Comparison of ENCODE assay signal across 22 mouse cellular contexts in genomic region chr7:4641155-4641554, GRCm38 (mm10). TPM values are rescaled to one million over a fixed set of nuclear protein-coding genes. Genes with fewer than 3 reads are reported as not detected.
DNase-seq lines count a peak whose midpoint lies in the region; ATAC-seq and TF ChIP-seq lines count a peak whose summit lies in the region.
"Had no signal": no experiment of that assay in that cellular context is flagged by ENCODE, and none has a peak within 500 bp of the region (broad histone marks: within the 10 kb centered on the region; RNA-seq: fewer than 3 reads in every experiment).

No protein-coding gene starts in this region.

- H3K9me3 ChIP-seq in forebrain, embryonic 11.5 days (ENCODE audit: control insufficient read depth, low read length), result no peaks in the 10 kb centered on the region
- no peaks in the 10 kb centered on the region for H3K9me3 ChIP-seq in forebrain, embryonic 13.5 days (replicated peaks)
- H3K9me3 ChIP-seq in lung, postnatal 0 days (ENCODE audit: low read length), result no peaks in the 10 kb centered on the region
- H3K9me3 ChIP-seq: hindbrain, embryonic 10.5 days; limb, embryonic 13.5 days; midbrain, embryonic 13.5 days; neural tube, embryonic 12.5 days had no signal

- no peak overlapping the region for H3K4me3 ChIP-seq in forebrain, embryonic 11.5 days (ENCODE audit: low read depth, low read length)
- no peak overlapping the region for H3K4me3 ChIP-seq in forebrain, embryonic 13.5 days
- H3K4me3 ChIP-seq in layer of hippocampus, adult 2 months, result no peak overlapping the region
- no peak overlapping the region for H3K4me3 ChIP-seq in lung, postnatal 0 days (ENCODE audit: low read depth, low read length)
- H3K4me3 ChIP-seq in embryonic fibroblast, embryonic 13.5 days (ENCODE audit: insufficient read depth, low read length), result no peak overlapping the region
- H3K4me3 ChIP-seq: hindbrain, embryonic 10.5 days; limb, embryonic 13.5 days; midbrain, embryonic 13.5 days; neural tube, embryonic 12.5 days had no signal

- no peak overlapping the region for H3K27ac ChIP-seq in forebrain, embryonic 11.5 days (ENCODE audit: low read depth, low read length)
- no peak overlapping the region for H3K27ac ChIP-seq in forebrain, embryonic 13.5 days
- H3K27ac ChIP-seq in layer of hippocampus, adult 2 months, result peak overlapping the region; percentile 72
- no peak overlapping the region for H3K27ac ChIP-seq in lung, postnatal 0 days (ENCODE audit: low read length)
- H3K27ac ChIP-seq in embryonic fibroblast, embryonic 13.5 days (ENCODE audit: insufficient read depth, low read length), result no peak overlapping the region
- H3K27ac ChIP-seq: hindbrain, embryonic 10.5 days; limb, embryonic 13.5 days; midbrain, embryonic 13.5 days; neural tube, embryonic 12.5 days had no signal

- WGBS in forebrain, embryonic 11.5 days, result 80% methylated on average over 11 of the region's 11 CpGs
- 81% methylated on average over 11 of the region's 11 CpGs for WGBS in forebrain, embryonic 13.5 days
- WGBS in lung, postnatal 0 days, result 86% methylated on average over 11 of the region's 11 CpGs

- DNase-seq in forebrain, embryonic 11.5 days (ENCODE audit: low spot score), result peak; percentile 47
- peak in 1 of 2 experiments; percentile 18 for DNase-seq in layer of hippocampus, adult 2 months (ENCODE audit: low spot score in 2 of 2)
- DNase-seq in layer of hippocampus, postnatal 10 days (ENCODE audit: low spot score in 2 of 2), result no peak
- DNase-seq in lung, postnatal 0 days (ENCODE audit: low spot score), result no peak
- DNase-seq in lung, adult 18-20 months, result no peak
- DNase-seq in spleen, postnatal 36 days (ENCODE audit: low spot score in 2 of 2), result no peak
- DNase-seq: adrenal gland, postnatal 25 days; cerebellum, adult 18-20 months; gastrocnemius, postnatal 36 days; right cerebral cortex, postnatal 4 days; thymus, adult 2 months had no signal

- H3K27me3 ChIP-seq in forebrain, embryonic 11.5 days (ENCODE audit: control insufficient read depth, insufficient read depth, low read length), result no peaks in the 10 kb centered on the region
- H3K27me3 ChIP-seq in forebrain, embryonic 13.5 days, result no peaks in the 10 kb centered on the region
- H3K27me3 ChIP-seq in lung, postnatal 0 days (replicated peaks; ENCODE audit: insufficient read depth, low read length), result no peaks in the 10 kb centered on the region
- H3K27me3 ChIP-seq: limb, embryonic 13.5 days; midbrain, embryonic 13.5 days; neural tube, embryonic 12.5 days had no signal

- TF ChIP-seq POLR2A in embryonic fibroblast, embryonic 13.5 days (IDR thresholded peaks at IDR 0.05; ENCODE audit: low read depth, low read length), result no peak

- no peak overlapping the region for H3K9ac ChIP-seq in forebrain, embryonic 11.5 days (ENCODE audit: low read length)
- no peak overlapping the region for H3K9ac ChIP-seq in forebrain, embryonic 13.5 days
- no peak overlapping the region for H3K9ac ChIP-seq in lung, postnatal 0 days (replicated peaks; ENCODE audit: low read depth)
- H3K9ac ChIP-seq: limb, embryonic 13.5 days; midbrain, embryonic 13.5 days; neural tube, embryonic 12.5 days had no signal

- no peak for TF ChIP-seq EP300 in lung, postnatal 0 days (IDR thresholded peaks at IDR 0.05)

- ATAC-seq in forebrain, embryonic 11.5 days (replicated peaks; ENCODE audit: low FRiP score), result no peak
- ATAC-seq in forebrain, embryonic 13.5 days, result no peak
- ATAC-seq in lung, postnatal 0 days, result no peak
- ATAC-seq: CD4-positive, CD25-positive, alpha-beta regulatory T cell, adult 4 months; forebrain, embryonic 14.5 days had no signal

- TF ChIP-seq CTCF in layer of hippocampus, adult 2 months (conservative IDR thresholded peaks at IDR 0.05), result peak; percentile 32
- peak; percentile 19; the same call in 1 of the 2 replicates for TF ChIP-seq CTCF in lung, postnatal 0 days (IDR thresholded peaks at IDR 0.05)
- peak; percentile 18; the same call in 1 of the 2 replicates for TF ChIP-seq CTCF in embryonic fibroblast, embryonic 13.5 days (IDR thresholded peaks at IDR 0.05; ENCODE audit: borderline replicate concordance, insufficient read depth, low read length)

- H3K4me1 ChIP-seq in forebrain, embryonic 11.5 days (replicated peaks; ENCODE audit: control insufficient read depth, insufficient read depth, low read length), result no peaks in the 10 kb centered on the region
- no peaks in the 10 kb centered on the region for H3K4me1 ChIP-seq in forebrain, embryonic 13.5 days
- no peaks in the 10 kb centered on the region for H3K4me1 ChIP-seq in lung, postnatal 0 days (ENCODE audit: insufficient read depth, low read depth, low read length)
- H3K4me1 ChIP-seq in embryonic fibroblast, embryonic 13.5 days (ENCODE audit: control insufficient read depth, insufficient read depth, low read length), result no peaks in the 10 kb centered on the region
- H3K4me1 ChIP-seq: hindbrain, embryonic 10.5 days; limb, embryonic 13.5 days; midbrain, embryonic 13.5 days; neural tube, embryonic 12.5 days had no signal

- H3K4me2 ChIP-seq in forebrain, embryonic 11.5 days (ENCODE audit: low read depth, low read length, severe bottlenecking), result no peak overlapping the region
- H3K4me2 ChIP-seq in forebrain, embryonic 13.5 days, result no peak overlapping the region
- no peak overlapping the region for H3K4me2 ChIP-seq in lung, postnatal 0 days (replicated peaks; ENCODE audit: low read depth, low read length)
- H3K4me2 ChIP-seq: limb, embryonic 13.5 days; midbrain, embryonic 13.5 days; neural tube, embryonic 12.5 days had no signal

- peaks cover 14% of the 10 kb centered on the region for H3K36me3 ChIP-seq in forebrain, embryonic 11.5 days (ENCODE audit: control insufficient read depth, insufficient read depth, low read length)
- peaks cover 97% of the 10 kb centered on the region for H3K36me3 ChIP-seq in forebrain, embryonic 13.5 days (ENCODE audit: poor library complexity, severe bottlenecking)
- peaks cover 57% of the 10 kb centered on the region; the same call in 1 of the 2 replicates for H3K36me3 ChIP-seq in lung, postnatal 0 days (ENCODE audit: insufficient read depth, low read length)

RNA-seq across cellular contexts. Expression of gene Tmem86b, which starts 9.9 kb away (rescaled TPM):
- 2.3 and 3.4 TPM in 2 replicates for polyA plus RNA-seq in forebrain, embryonic 11.5 days (2014; fragmentation: Nextera tagmentation; extraction: Ambion mirVana)
- 2.9 and 3.3 TPM in 2 replicates for polyA plus RNA-seq in forebrain, embryonic 13.5 days (2015; fragmentation: Nextera tagmentation; extraction: Ambion mirVana)
- 10 to 100 TPM; 17.8 to 21.8 TPM for total RNA-seq in layer of hippocampus, adult 2 months (2021)
- 10 to 100 TPM; 13.9 to 18.5 TPM for total RNA-seq in layer of hippocampus, postnatal 10 days (2021)
- polyA plus RNA-seq in lung, postnatal 0 days (2015; fragmentation: Nextera tagmentation; extraction: Ambion mirVana), result 0.90 and 0.91 TPM in 2 replicates
- polyA plus RNA-seq in embryonic fibroblast, embryonic 13.5 days (2011; ENCODE audit: insufficient read length, low read depth, missing spikeins), result 2.7 and 4.7 TPM in 2 replicates

RNA-seq across cellular contexts. Expression of gene Ppp6r1, which starts 17.7 kb away (rescaled TPM):
- polyA plus RNA-seq in forebrain, embryonic 11.5 days (2014; fragmentation: Nextera tagmentation; extraction: Ambion mirVana), result 6.6 and 7.1 TPM in 2 replicates
- polyA plus RNA-seq in forebrain, embryonic 13.5 days (2015; fragmentation: Nextera tagmentation; extraction: Ambion mirVana), result 7.8 and 8.1 TPM in 2 replicates
- 100 to 1,000 TPM; 133 to 134 TPM for total RNA-seq in layer of hippocampus, adult 2 months (2021)
- 100 to 1,000 TPM; 112 to 121 TPM for total RNA-seq in layer of hippocampus, postnatal 10 days (2021)
- polyA plus RNA-seq in lung, postnatal 0 days (2015; fragmentation: Nextera tagmentation; extraction: Ambion mirVana), result 6.8 and 7.5 TPM in 2 replicates
- polyA plus RNA-seq in embryonic fibroblast, embryonic 13.5 days (2011; ENCODE audit: insufficient read length, low read depth, missing spikeins), result 47.6 and 60.3 TPM in 2 replicates

RNA-seq across cellular contexts. Expression of gene Ptprh, which starts 37.3 kb away (rescaled TPM):
- not detected in 2 replicates for polyA plus RNA-seq in forebrain, embryonic 11.5 days (2014; fragmentation: Nextera tagmentation; extraction: Ambion mirVana)
- polyA plus RNA-seq in forebrain, embryonic 13.5 days (2015; fragmentation: Nextera tagmentation; extraction: Ambion mirVana), result 0.09 and 0.13 TPM in 2 replicates
- total RNA-seq in layer of hippocampus, adult 2 months (2021), result under 1 TPM; 0.18 to 0.22 TPM
- 1 to 10 TPM; 1.1 TPM for total RNA-seq in layer of hippocampus, postnatal 10 days (2021)
- polyA plus RNA-seq in lung, postnatal 0 days (2015; fragmentation: Nextera tagmentation; extraction: Ambion mirVana), result not detected in 2 replicates
- not detected in 2 replicates for polyA plus RNA-seq in embryonic fibroblast, embryonic 13.5 days (2011; ENCODE audit: insufficient read length, low read depth, missing spikeins)
- total RNA-seq: adrenal gland, postnatal 25 days; gastrocnemius, postnatal 36 days; heart, adult 8-10 months; MEL had no signal
- polyA plus RNA-seq: CD4-positive, CD25-positive, alpha-beta regulatory T cell, adult 4 months; forebrain, embryonic 14.5 days; hindbrain, embryonic 10.5 days; limb, embryonic 13.5 days; lung, embryonic 16.5 days; neural tube, embryonic 12.5 days had no signal

RNA-seq across cellular contexts. Expression of gene Hspbp1, which starts 43.7 kb away (rescaled TPM):
- 115 TPM in 2 replicates for polyA plus RNA-seq in forebrain, embryonic 11.5 days (2014; fragmentation: Nextera tagmentation; extraction: Ambion mirVana)
- 117 and 125 TPM in 2 replicates for polyA plus RNA-seq in forebrain, embryonic 13.5 days (2015; fragmentation: Nextera tagmentation; extraction: Ambion mirVana)
- total RNA-seq in layer of hippocampus, adult 2 months (2021), result 10 to 100 TPM; 82.1 to 92.1 TPM
- 10 to 100 TPM; 93.2 to 97.2 TPM for total RNA-seq in layer of hippocampus, postnatal 10 days (2021)
- polyA plus RNA-seq in lung, postnatal 0 days (2015; fragmentation: Nextera tagmentation; extraction: Ambion mirVana), result 49.7 and 54.4 TPM in 2 replicates
- polyA plus RNA-seq in embryonic fibroblast, embryonic 13.5 days (2011; ENCODE audit: insufficient read length, low read depth, missing spikeins), result 31.3 and 32.1 TPM in 2 replicates

RNA-seq across cellular contexts. Expression of gene Brsk1, which starts 49.2 kb away (rescaled TPM):
- polyA plus RNA-seq in forebrain, embryonic 11.5 days (2014; fragmentation: Nextera tagmentation; extraction: Ambion mirVana), result 2.8 and 3.1 TPM in 2 replicates
- polyA plus RNA-seq in forebrain, embryonic 13.5 days (2015; fragmentation: Nextera tagmentation; extraction: Ambion mirVana), result 6.1 and 6.5 TPM in 2 replicates
- total RNA-seq in layer of hippocampus, adult 2 months (2021), result 100 to 1,000 TPM; 334 to 355 TPM
- 100 to 1,000 TPM; 280 to 313 TPM for total RNA-seq in layer of hippocampus, postnatal 10 days (2021)
- polyA plus RNA-seq in lung, postnatal 0 days (2015; fragmentation: Nextera tagmentation; extraction: Ambion mirVana), result 0.31 and 0.45 TPM in 2 replicates
- 11.3 and 15.1 TPM in 2 replicates for polyA plus RNA-seq in embryonic fibroblast, embryonic 13.5 days (2011; ENCODE audit: insufficient read length, low read depth, missing spikeins)
- total RNA-seq: MEL had no signal
- polyA plus RNA-seq: CD4-positive, CD25-positive, alpha-beta regulatory T cell, adult 4 months had no signal
